Mouse (Mus musculus): ENCODE results near the gene Il11ra2. TPM values are rescaled to one million over a fixed set of nuclear protein-coding genes. Genes with fewer than 3 reads are reported as not detected.
"Not testable (repeated sequence)": the region's sequence is repeated elsewhere in the genome, so short reads cannot be mapped to it uniquely, and the experiment has no call there.

Gene Il11ra2
- not detected in 2 replicates for polyA plus RNA-seq (2016; fragmentation: Nextera tagmentation; extraction: Ambion mirVana)

- not testable (repeated sequence) for H3K4me3 ChIP-seq; H3K27ac ChIP-seq (replicated peaks); H3K4me1 ChIP-seq; H3K36me3 ChIP-seq; H3K27me3 ChIP-seq (ENCODE audit: low read depth, poor library complexity, severe bottlenecking); DNase-seq (ENCODE audit: low spot score); H3K9me3 ChIP-seq (replicated peaks)
- no CpG with 5 or more reads among the region's 3 CpGs for WGBS
Measured at GRCm38 (mm10) chr4:42661793-42662192, at the start of gene Il11ra2. Il11ra2 (minus strand) TSS chr4:42661893.

GRCm38 (mm10) chr4:42682183-42682524, 20.5 kb upstream of the Il11ra2 start:
- WGBS = no CpG with 5 or more reads among the region's 18 CpGs
- H3K4me1 ChIP-seq; H3K4me3 ChIP-seq; H3K36me3 ChIP-seq; H3K27ac ChIP-seq (replicated peaks); H3K9me3 ChIP-seq (replicated peaks); H3K27me3 ChIP-seq (ENCODE audit: low read depth, poor library complexity, severe bottlenecking); DNase-seq (ENCODE audit: low spot score): not testable (repeated sequence)

GRCm38 (mm10) chr4:42681473-42682182, 19.9 kb upstream of the Il11ra2 start:
- H3K27me3 ChIP-seq (ENCODE audit: low read depth, poor library complexity, severe bottlenecking); DNase-seq (ENCODE audit: low spot score); H3K36me3 ChIP-seq; H3K4me1 ChIP-seq; H3K27ac ChIP-seq (replicated peaks); H3K9me3 ChIP-seq (replicated peaks); H3K4me3 ChIP-seq: not testable (repeated sequence)
- WGBS = no CpG with 5 or more reads among the region's 66 CpGs

- not testable (repeated sequence) for DNase-seq (ENCODE audit: low spot score); H3K36me3 ChIP-seq; H3K27me3 ChIP-seq (ENCODE audit: low read depth, poor library complexity, severe bottlenecking); H3K4me1 ChIP-seq; H3K27ac ChIP-seq (replicated peaks); H3K4me3 ChIP-seq; H3K9me3 ChIP-seq (replicated peaks)
- no CpG with 5 or more reads among the region's 32 CpGs for WGBS
Measured at GRCm38 (mm10) chr4:42680374-42681356, 19.0 kb upstream of the Il11ra2 start.

GRCm38 (mm10) chr4:42679365-42679764, 17.7 kb upstream of the Il11ra2 start:
- not testable (repeated sequence) for H3K27ac ChIP-seq (replicated peaks); H3K36me3 ChIP-seq; H3K4me3 ChIP-seq; H3K27me3 ChIP-seq (ENCODE audit: low read depth, poor library complexity, severe bottlenecking); H3K4me1 ChIP-seq; DNase-seq (ENCODE audit: low spot score); H3K9me3 ChIP-seq (replicated peaks)
- WGBS = no CpG with 5 or more reads among the region's 7 CpGs

GRCm38 (mm10) chr4:42675415-42675814, 13.7 kb upstream of the Il11ra2 start:
- H3K36me3 ChIP-seq; DNase-seq (ENCODE audit: low spot score); H3K9me3 ChIP-seq (replicated peaks); H3K27ac ChIP-seq (replicated peaks); H3K4me1 ChIP-seq; H3K4me3 ChIP-seq; H3K27me3 ChIP-seq (ENCODE audit: low read depth, poor library complexity, severe bottlenecking): not testable (repeated sequence)
- WGBS = no CpG with 5 or more reads among the region's 4 CpGs

GRCm38 (mm10) chr4:42654951-42655350, 6.7 kb downstream of the Il11ra2 start, which contains the start of gene Ccl27b:
Ccl27b (plus strand) TSS chr4:42655251.
- H3K27me3 ChIP-seq (ENCODE audit: low read depth, poor library complexity, severe bottlenecking); H3K36me3 ChIP-seq; H3K9me3 ChIP-seq (replicated peaks); DNase-seq (ENCODE audit: low spot score); H3K27ac ChIP-seq (replicated peaks); H3K4me3 ChIP-seq; H3K4me1 ChIP-seq: not testable (repeated sequence)
- WGBS = no CpG with 5 or more reads among the region's 9 CpGs

- not testable (repeated sequence) for H3K4me1 ChIP-seq; H3K36me3 ChIP-seq; H3K27me3 ChIP-seq (ENCODE audit: low read depth, poor library complexity, severe bottlenecking); DNase-seq (ENCODE audit: low spot score); H3K9me3 ChIP-seq (replicated peaks); H3K4me3 ChIP-seq; H3K27ac ChIP-seq (replicated peaks)
- no CpG with 5 or more reads among the region's 8 CpGs for WGBS
Measured at GRCm38 (mm10) chr4:42629419-42629818, 32.3 kb downstream of the Il11ra2 start, which contains the start of gene Gm2564. Gm2564 (plus strand) TSS chr4:42629719.

GRCm38 (mm10) chr4:42611895-42612294, 49.8 kb downstream of the Il11ra2 start, which contains the start of gene Gm10591:
Gm10591 (plus strand) TSS chr4:42612195.
- DNase-seq (ENCODE audit: low spot score); H3K4me3 ChIP-seq; H3K9me3 ChIP-seq (replicated peaks); H3K27me3 ChIP-seq (ENCODE audit: low read depth, poor library complexity, severe bottlenecking); H3K4me1 ChIP-seq; H3K36me3 ChIP-seq; H3K27ac ChIP-seq (replicated peaks): not testable (repeated sequence)
- no CpG with 5 or more reads among the region's 5 CpGs for WGBS

Other genes starting within 250 kb of the Il11ra2 start
- not detected in 2 replicates for gene Gm21586, start 222.5 kb downstream of the Il11ra2 start, polyA plus RNA-seq (2016; fragmentation: Nextera tagmentation; extraction: Ambion mirVana)
- not detected in 2 replicates for gene Gm2163, start 195.1 kb downstream of the Il11ra2 start, polyA plus RNA-seq (2016; fragmentation: Nextera tagmentation; extraction: Ambion mirVana)
- gene Fam205a2, start 133.7 kb downstream of the Il11ra2 start, polyA plus RNA-seq (2016; fragmentation: Nextera tagmentation; extraction: Ambion mirVana) = not detected in 2 replicates
- not detected in 2 replicates for gene Gm10591, start 49.7 kb downstream of the Il11ra2 start, polyA plus RNA-seq (2016; fragmentation: Nextera tagmentation; extraction: Ambion mirVana)
- gene Gm2564, start 32.2 kb downstream of the Il11ra2 start, polyA plus RNA-seq (2016; fragmentation: Nextera tagmentation; extraction: Ambion mirVana) = not detected in 2 replicates
- not detected in 2 replicates for gene Ccl27b, start 6.6 kb downstream of the Il11ra2 start, polyA plus RNA-seq (2016; fragmentation: Nextera tagmentation; extraction: Ambion mirVana)
- 0.48 and 1.3 TPM in 2 replicates for gene 4930578G10Rik, start 73.7 kb upstream of the Il11ra2 start, polyA plus RNA-seq (2016; fragmentation: Nextera tagmentation; extraction: Ambion mirVana)
- gene Ccl19, start 94.7 kb upstream of the Il11ra2 start, polyA plus RNA-seq (2016; fragmentation: Nextera tagmentation; extraction: Ambion mirVana) = 0.48 TPM in 1 of 2 replicates, not detected in the other
- 0.21 and 0.27 TPM in 2 replicates for gene Ccl21a, start 112.1 kb upstream of the Il11ra2 start, polyA plus RNA-seq (2016; fragmentation: Nextera tagmentation; extraction: Ambion mirVana)
- not detected in 2 replicates for gene Fam205a1, start 192.0 kb upstream of the Il11ra2 start, polyA plus RNA-seq (2016; fragmentation: Nextera tagmentation; extraction: Ambion mirVana)
- 0.38 and 0.73 TPM in 2 replicates for gene Gm12394, start 194.9 kb upstream of the Il11ra2 start, polyA plus RNA-seq (2016; fragmentation: Nextera tagmentation; extraction: Ambion mirVana)
- gene Fam205c, start 212.3 kb upstream of the Il11ra2 start, polyA plus RNA-seq (2016; fragmentation: Nextera tagmentation; extraction: Ambion mirVana) = 0.60 and 0.98 TPM in 2 replicates

All from midbrain, embryonic 10.5 days (tissue).